14 mouse cellular contexts compared by ENCODE assay signal in the genomic region with DNA sequence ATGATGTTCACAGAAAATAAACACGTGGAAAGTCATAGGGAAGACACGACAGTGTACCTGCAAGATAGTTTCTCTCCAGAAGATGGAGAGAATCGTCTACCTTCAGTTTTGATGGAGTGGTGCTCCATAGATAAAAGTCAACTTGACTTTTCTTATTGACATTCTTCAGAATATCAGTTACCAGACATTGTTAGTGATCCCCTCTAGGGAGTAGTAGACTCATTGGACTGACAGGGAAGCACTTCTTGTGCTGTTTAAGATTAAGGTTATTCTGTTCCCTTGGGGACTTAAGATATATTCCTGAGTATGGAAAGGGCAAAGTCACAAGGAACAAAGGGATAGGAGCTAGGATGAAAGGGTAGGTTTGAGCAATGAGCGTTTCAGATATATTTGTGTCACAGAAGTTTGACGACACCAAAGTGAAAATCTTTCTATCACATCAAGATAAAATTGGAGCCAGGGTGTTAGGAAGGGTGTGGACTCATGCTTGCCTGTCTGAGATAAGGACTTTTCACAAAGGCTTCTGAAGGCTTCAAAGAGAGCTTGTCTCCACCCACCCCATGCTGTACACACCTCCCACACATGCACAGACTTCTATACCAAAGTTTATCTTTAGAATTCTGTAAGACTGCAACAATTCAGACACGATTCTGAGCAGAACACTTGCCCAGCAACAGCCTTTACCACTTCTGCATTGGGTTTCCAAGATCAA.
A peak's percentile ranks its signal among the peaks of the same experiment; 100 is the strongest.
DNase-seq lines count a peak whose midpoint lies in the region; ATAC-seq and TF ChIP-seq lines count a peak whose summit lies in the region.
"Had no signal": no experiment of that assay in that cellular context is flagged by ENCODE, and none has a peak within 500 bp of the region (broad histone marks: within the 10 kb centered on the region; RNA-seq: fewer than 3 reads in every experiment).

No protein-coding gene starts in this region.

- no peak overlapping the region for H3K27ac ChIP-seq in heart, embryonic 11.5 days (ENCODE audit: low read depth, low read length)
- no peak overlapping the region for H3K27ac ChIP-seq in liver, embryonic 14.5 days
- no peak overlapping the region for H3K27ac ChIP-seq in hindbrain, embryonic 14.5 days
- H3K27ac ChIP-seq in midbrain, embryonic 11.5 days (ENCODE audit: low read depth, low read length): no peak overlapping the region
- H3K27ac ChIP-seq: kidney, postnatal 0 days; lung, embryonic 15.5 days; midbrain, embryonic 10.5 days had no signal

- H3K4me3 ChIP-seq in heart, embryonic 11.5 days (ENCODE audit: low read depth, low read length): no peak overlapping the region
- H3K4me3 ChIP-seq in liver, embryonic 14.5 days (ENCODE audit: insufficient read depth in 1 of 2, low read depth in 2 of 2, low read length in 2 of 2): no peak overlapping the region
- no peak overlapping the region for H3K4me3 ChIP-seq in hindbrain, embryonic 14.5 days (replicated peaks; ENCODE audit: low read length)
- H3K4me3 ChIP-seq in midbrain, embryonic 11.5 days (ENCODE audit: low read depth, low read length): no peak overlapping the region
- H3K4me3 ChIP-seq: lung, embryonic 15.5 days; midbrain, embryonic 10.5 days had no signal

- TF ChIP-seq CTCF in liver, embryonic 14.5 days (IDR thresholded peaks at IDR 0.05; ENCODE audit: low read depth): no peak

- H3K4me2 ChIP-seq in heart, embryonic 11.5 days: no peak overlapping the region
- H3K4me2 ChIP-seq in liver, embryonic 14.5 days (ENCODE audit: low read depth): peak overlapping the region; percentile 38
- no peak overlapping the region for H3K4me2 ChIP-seq in hindbrain, embryonic 14.5 days (replicated peaks)
- no peak overlapping the region for H3K4me2 ChIP-seq in midbrain, embryonic 11.5 days
- H3K4me2 ChIP-seq: lung, embryonic 15.5 days had no signal

- no peak overlapping the region for H3K9ac ChIP-seq in heart, embryonic 11.5 days (ENCODE audit: low read depth, low read length)
- H3K9ac ChIP-seq in liver, embryonic 14.5 days (replicated peaks): no peak overlapping the region
- no peak overlapping the region for H3K9ac ChIP-seq in hindbrain, embryonic 14.5 days
- no peak overlapping the region for H3K9ac ChIP-seq in midbrain, embryonic 11.5 days (ENCODE audit: low read length)
- H3K9ac ChIP-seq: lung, embryonic 15.5 days had no signal

- no peaks in the 10 kb centered on the region for H3K36me3 ChIP-seq in heart, embryonic 11.5 days (ENCODE audit: control insufficient read depth, insufficient read depth, low read length)
- no peaks in the 10 kb centered on the region for H3K36me3 ChIP-seq in liver, embryonic 14.5 days (replicated peaks; ENCODE audit: control insufficient read depth, insufficient read depth, low read depth)
- no peaks in the 10 kb centered on the region for H3K36me3 ChIP-seq in hindbrain, embryonic 14.5 days (replicated peaks; ENCODE audit: control insufficient read depth, insufficient read depth)
- no peaks in the 10 kb centered on the region for H3K36me3 ChIP-seq in midbrain, embryonic 11.5 days (ENCODE audit: control insufficient read depth, insufficient read depth, low read length)
- H3K36me3 ChIP-seq: lung, embryonic 15.5 days; midbrain, embryonic 10.5 days had no signal

- peak; percentile 68 for TF ChIP-seq EP300 in liver, embryonic 14.5 days (IDR thresholded peaks at IDR 0.05; ENCODE audit: low read depth)

- no peak for DNase-seq in heart, postnatal 4 days
- DNase-seq in induced T-regulatory cell, adult 2 months (ENCODE audit: low read depth): peak; percentile 39
- peak; percentile 45 to 55 (median 45) for DNase-seq in liver, embryonic 14.5 days (ENCODE audit: low read depth in 3 of 3, low spot score in 3 of 3)
- DNase-seq in hindbrain, embryonic 14.5 days (ENCODE audit: low spot score): no peak
- DNase-seq in midbrain, embryonic 11.5 days (ENCODE audit: low spot score, missing footprints): no peak
- DNase-seq in layer of hippocampus, adult 11-12 months (ENCODE audit: low spot score): no peak
- DNase-seq: adrenal gland, adult 2 months; heart, adult 11 months; layer of hippocampus, postnatal 36 days had no signal

- H3K27me3 ChIP-seq in heart, embryonic 11.5 days (ENCODE audit: control insufficient read depth, insufficient read depth, low read length): no peaks in the 10 kb centered on the region
- no peaks in the 10 kb centered on the region for H3K27me3 ChIP-seq in liver, embryonic 14.5 days (ENCODE audit: control insufficient read depth, insufficient read depth, low read length)
- H3K27me3 ChIP-seq in hindbrain, embryonic 14.5 days (ENCODE audit: control insufficient read depth, insufficient read depth, low read length): no peaks in the 10 kb centered on the region
- no peaks in the 10 kb centered on the region for H3K27me3 ChIP-seq in midbrain, embryonic 11.5 days (ENCODE audit: control insufficient read depth, insufficient read depth, low read length)
- H3K27me3 ChIP-seq: lung, embryonic 15.5 days had no signal

- 62% methylated on average over 6 of the region's 6 CpGs for WGBS in heart, embryonic 11.5 days (ENCODE audit: insufficient replicate concordance)
- 19% methylated on average over 6 of the region's 6 CpGs for WGBS in liver, embryonic 14.5 days (ENCODE audit: insufficient replicate concordance)
- WGBS in hindbrain, embryonic 14.5 days: 88% methylated on average over 6 of the region's 6 CpGs
- WGBS in midbrain, embryonic 11.5 days: 78% methylated on average over 6 of the region's 6 CpGs

- ATAC-seq in heart, embryonic 11.5 days (replicated peaks; ENCODE audit: insufficient number of reproducible peaks, low FRiP score, low TSS enrichment): peak; percentile 93
- peak; percentile 69 for ATAC-seq in CD4-positive, CD25-positive, alpha-beta regulatory T cell, adult 4 months
- ATAC-seq in liver, embryonic 14.5 days (ENCODE audit: insufficient read depth): peak; percentile 99
- no peak for ATAC-seq in hindbrain, embryonic 14.5 days (ENCODE audit: low FRiP score)
- no peak for ATAC-seq in midbrain, embryonic 11.5 days (ENCODE audit: low FRiP score)

- H3K9me3 ChIP-seq in heart, embryonic 11.5 days (replicated peaks; ENCODE audit: control insufficient read depth, low read length): no peaks in the 10 kb centered on the region
- no peaks in the 10 kb centered on the region for H3K9me3 ChIP-seq in liver, embryonic 14.5 days (ENCODE audit: control insufficient read depth, low read length)
- no peaks in the 10 kb centered on the region for H3K9me3 ChIP-seq in hindbrain, embryonic 14.5 days (ENCODE audit: control insufficient read depth, low read length)
- no peaks in the 10 kb centered on the region for H3K9me3 ChIP-seq in midbrain, embryonic 11.5 days (ENCODE audit: control insufficient read depth, low read length)
- H3K9me3 ChIP-seq: lung, embryonic 15.5 days; midbrain, embryonic 10.5 days had no signal

- H3K4me1 ChIP-seq in heart, embryonic 11.5 days (ENCODE audit: control insufficient read depth, insufficient read depth, low read length): no peaks in the 10 kb centered on the region
- peaks cover 15 to 25% of the 10 kb centered on the region in 2 experiments for H3K4me1 ChIP-seq in liver, embryonic 14.5 days (replicated peaks; ENCODE audit: control insufficient read depth in 2 of 2, insufficient read depth in 2 of 2, low read length in 1 of 2)
- no peaks in the 10 kb centered on the region for H3K4me1 ChIP-seq in hindbrain, embryonic 14.5 days (replicated peaks; ENCODE audit: control insufficient read depth, insufficient read depth, low read length)
- no peaks in the 10 kb centered on the region for H3K4me1 ChIP-seq in midbrain, embryonic 11.5 days (ENCODE audit: control insufficient read depth, insufficient read depth, low read length)
- H3K4me1 ChIP-seq: lung, embryonic 15.5 days; midbrain, embryonic 10.5 days had no signal

Comparison
In these comparisons a context has a peak if more than half of its experiments do, and no peak if none do; other contexts are left out.
1. ATAC-seq: peak in heart, embryonic 11.5 days (single experiment), CD4-positive, CD25-positive, alpha-beta regulatory T cell, adult 4 months (single experiment) and liver, embryonic 14.5 days (single experiment); none in hindbrain, embryonic 14.5 days (single experiment) and midbrain, embryonic 11.5 days (single experiment).
2. DNase-seq: peak in induced T-regulatory cell, adult 2 months (single experiment) and liver, embryonic 14.5 days (3 of 3); none in heart, postnatal 4 days (single experiment), hindbrain, embryonic 14.5 days (single experiment), midbrain, embryonic 11.5 days (single experiment) and layer of hippocampus, adult 11-12 months (single experiment).